Mouse (Mus musculus): Measurements from ENCODE around the gene Agbl3.

GRCm38 (mm10) chr6:34887131-34887850, 107.1 kb downstream of the Agbl3 start:
- no peak for TF ChIP-seq CTCF (IDR thresholded peaks at IDR 0.05; ENCODE audit: low read depth)
- TF ChIP-seq EP300 (IDR thresholded peaks at IDR 0.05; ENCODE audit: low read depth): no peak

Data from liver, embryonic 14.5 days (tissue).